Mouse (Mus musculus): ENCODE results near the gene Slc1a5. TPM values are rescaled to one million over a fixed set of nuclear protein-coding genes. Genes with fewer than 3 reads are reported as not detected.

Slc1a5 gene
- polyA plus RNA-seq, 1 experiment from 2014 or later, result 55.8 TPM

GRCm38 (mm10) chr7:16785541-16786083 is 4.5 kb downstream of the Slc1a5 start:
- Histone ChIP-seq H3K36me3 (ENCODE audit: insufficient read depth, low read length) (peaks cover 8% of the 10 kb centered on the region; the same call in 1 of the 2 replicates), H3K9me3 (replicated peaks; ENCODE audit: low read length) (no peaks in the 10 kb centered on the region), H3K4me1 (replicated peaks; ENCODE audit: insufficient read depth, low read length) (peaks cover 21% of the 10 kb centered on the region), H3K27ac (no peak overlapping the region), H3K27me3 (ENCODE audit: insufficient read depth, low read length) (no peaks in the 10 kb centered on the region), H3K9ac (ENCODE audit: low read depth, low read length) (no peak overlapping the region), H3K4me3 (replicated peaks; ENCODE audit: low read depth, low read length) (no peak overlapping the region), H3K4me2 (ENCODE audit: low read length) (no peak overlapping the region)
- 79% methylated on average over 8 of the region's 8 CpGs for WGBS
- DNase-seq (ENCODE audit: low spot score) (no peak), ATAC-seq (replicated peaks; ENCODE audit: low FRiP score, low read depth) (no peak)
- no peak for TF ChIP-seq CTCF (IDR thresholded peaks at IDR 0.05; ENCODE audit: low read depth)

- WGBS, result 58% methylated on average over 5 of the region's 5 CpGs
- H3K27ac ChIP-seq, result no peak overlapping the region
- TF ChIP-seq CTCF (IDR thresholded peaks at IDR 0.05; ENCODE audit: low read depth), result no peak
These were observed 11.2 kb downstream of the Slc1a5 start for GRCm38 (mm10) chr7:16792316-16792715.

DNA sequence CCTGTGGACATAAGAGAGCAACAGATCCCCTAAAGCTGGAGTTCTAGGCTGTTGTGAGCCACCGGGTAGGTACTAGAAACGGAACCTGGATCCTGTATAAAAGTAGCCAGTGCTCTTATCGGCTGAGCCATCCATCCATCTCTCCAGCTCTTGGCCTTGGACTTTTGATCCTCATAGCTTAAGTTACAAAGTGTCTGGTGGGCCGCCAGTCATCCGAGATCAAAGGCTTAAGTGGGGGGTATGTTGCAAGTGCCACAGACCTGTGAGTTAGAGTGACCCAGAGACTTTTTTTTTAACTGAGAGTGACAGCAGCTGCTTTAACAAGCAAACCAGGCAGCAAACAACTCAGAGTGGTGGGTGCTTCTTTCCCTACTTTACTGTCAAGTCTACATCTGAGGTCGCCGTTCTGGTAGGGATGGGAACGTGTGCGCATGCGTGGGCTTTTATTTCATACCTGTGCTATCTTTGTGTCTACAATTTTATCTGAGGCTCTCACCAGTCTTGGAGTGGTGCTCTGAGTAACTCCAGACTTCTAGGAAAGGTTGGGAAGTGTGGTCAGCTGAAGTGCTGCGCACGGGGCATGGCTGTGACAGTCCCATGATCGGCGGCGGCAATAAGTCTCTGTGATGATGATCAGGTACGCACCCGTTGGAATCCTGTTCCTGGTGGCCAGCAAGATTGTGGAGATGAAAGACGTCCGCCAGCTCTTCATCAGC is 12.0 kb downstream of the Slc1a5 start:
- H3K27ac ChIP-seq, result no peak overlapping the region
- H3K4me3 ChIP-seq (replicated peaks; ENCODE audit: low read depth, low read length), result no peak overlapping the region
- 76% methylated on average over 19 of the region's 19 CpGs for WGBS
- no peak for DNase-seq (ENCODE audit: low spot score)
- H3K9ac ChIP-seq (ENCODE audit: low read depth, low read length), result no peak overlapping the region
- peaks cover 32% of the 10 kb centered on the region for H3K36me3 ChIP-seq (ENCODE audit: insufficient read depth, low read length)
- no peak for TF ChIP-seq CTCF (IDR thresholded peaks at IDR 0.05; ENCODE audit: low read depth)
- ATAC-seq (replicated peaks; ENCODE audit: low FRiP score, low read depth), result no peak
- H3K4me2 ChIP-seq (ENCODE audit: low read length), result no peak overlapping the region
- H3K9me3 ChIP-seq (replicated peaks; ENCODE audit: low read length), result no peaks in the 10 kb centered on the region
- no peaks in the 10 kb centered on the region for H3K27me3 ChIP-seq (ENCODE audit: insufficient read depth, low read length)
- H3K4me1 ChIP-seq (replicated peaks; ENCODE audit: insufficient read depth, low read length), result 0 out of 2 replicates have a peak, but pooled peaks cover 4% of the 10 kb centered on the region

More at GRCm38 (mm10) chr7:16792316-16792715, 11.2 kb downstream of the Slc1a5 start:
- Histone ChIP-seq H3K4me2 (ENCODE audit: low read length) (no peak overlapping the region), H3K27me3 (ENCODE audit: insufficient read depth, low read length) (no peaks in the 10 kb centered on the region), H3K4me1 (replicated peaks; ENCODE audit: insufficient read depth, low read length) (0 out of 2 replicates have a peak, but pooled peaks cover 4% of the 10 kb centered on the region), H3K36me3 (ENCODE audit: insufficient read depth, low read length) (peaks cover 29% of the 10 kb centered on the region), H3K4me3 (replicated peaks; ENCODE audit: low read depth, low read length) (no peak overlapping the region), H3K9me3 (replicated peaks; ENCODE audit: low read length) (no peaks in the 10 kb centered on the region), H3K9ac (ENCODE audit: low read depth, low read length) (0 out of 2 replicates have a peak overlapping the region, but pooled peaks have one; percentile 8)
- ATAC-seq (replicated peaks; ENCODE audit: low FRiP score, low read depth) (no peak; the same call in 1 of the 2 replicates), DNase-seq (ENCODE audit: low spot score) (no peak)

DNA sequence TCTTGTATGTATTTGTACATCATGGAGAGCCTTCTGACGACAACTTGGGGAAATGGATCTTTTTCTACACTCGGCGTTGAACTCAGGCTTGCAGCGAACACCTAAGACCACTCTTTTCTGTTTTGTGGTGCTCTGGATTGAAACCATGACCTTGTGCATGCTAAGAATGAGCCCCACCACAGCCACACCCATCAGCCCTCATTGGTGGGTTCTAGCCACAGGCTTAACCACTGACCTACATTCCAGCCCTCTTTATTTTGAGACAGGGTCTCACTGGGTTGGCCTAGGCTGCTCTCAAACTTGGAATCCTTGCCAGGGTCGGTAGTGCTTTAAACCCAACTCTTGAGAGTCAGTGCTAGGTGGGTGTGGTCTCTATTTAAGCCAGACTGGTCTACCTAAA is 13.7 kb downstream of the Slc1a5 start:
- H3K9me3 ChIP-seq (replicated peaks; ENCODE audit: low read length), result no peaks in the 10 kb centered on the region
- peaks cover 31% of the 10 kb centered on the region for H3K36me3 ChIP-seq (ENCODE audit: insufficient read depth, low read length)
- no peak overlapping the region for H3K27ac ChIP-seq
- H3K4me3 ChIP-seq (replicated peaks; ENCODE audit: low read depth, low read length), result no peak overlapping the region
- H3K27me3 ChIP-seq (ENCODE audit: insufficient read depth, low read length), result no peaks in the 10 kb centered on the region
- 0 out of 2 replicates have a peak, but pooled peaks cover 4% of the 10 kb centered on the region for H3K4me1 ChIP-seq (replicated peaks; ENCODE audit: insufficient read depth, low read length)
- H3K9ac ChIP-seq (ENCODE audit: low read depth, low read length), result no peak overlapping the region
- H3K4me2 ChIP-seq (ENCODE audit: low read length), result no peak overlapping the region
- TF ChIP-seq CTCF (IDR thresholded peaks at IDR 0.05; ENCODE audit: low read depth), result no peak
- 93% methylated on average over 5 of the region's 5 CpGs for whole genome bisulfite sequencing
- DNase-seq (ENCODE audit: low spot score), result no peak
- no peak for ATAC-seq (replicated peaks; ENCODE audit: low FRiP score, low read depth)

DNA sequence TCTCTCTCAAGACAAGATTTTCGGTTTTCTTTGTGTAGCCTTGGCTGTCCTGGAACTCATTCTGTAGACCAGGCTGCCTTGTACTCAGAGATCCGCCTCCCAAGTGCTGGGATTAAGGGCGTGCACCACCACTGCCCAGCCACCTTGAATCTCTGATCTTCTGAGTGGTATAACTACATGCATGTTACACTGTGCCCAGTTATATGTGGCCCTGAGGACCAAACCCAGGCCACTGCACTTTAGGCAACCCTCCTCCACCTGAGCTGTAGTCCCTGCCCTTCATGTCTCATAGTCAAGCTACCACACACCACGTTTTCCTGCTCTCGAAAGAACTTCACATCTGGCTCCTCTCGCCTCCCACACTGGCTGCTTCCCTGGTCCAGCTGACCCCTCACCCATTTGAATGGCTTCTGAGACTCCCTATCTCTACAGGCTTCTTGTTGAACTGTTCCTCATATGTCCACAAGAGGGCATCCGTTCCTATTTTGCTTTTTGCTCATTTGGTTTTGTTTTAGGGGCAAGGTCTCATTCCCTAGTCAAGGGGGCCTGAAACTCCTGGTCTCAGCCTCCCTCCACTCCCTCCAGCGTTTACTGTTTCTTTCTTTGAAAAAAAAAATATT is 23.4 kb downstream of the Slc1a5 start:
- Histone ChIP-seq H3K36me3 (ENCODE audit: insufficient read depth, low read length) (peaks cover 7% of the 10 kb centered on the region; the same call in 1 of the 2 replicates), H3K9ac (ENCODE audit: low read depth, low read length) (no peak overlapping the region), H3K27ac (no peak overlapping the region), H3K27me3 (ENCODE audit: insufficient read depth, low read length) (no peaks in the 10 kb centered on the region), H3K4me2 (ENCODE audit: low read length) (no peak overlapping the region), H3K4me1 (replicated peaks; ENCODE audit: insufficient read depth, low read length) (no peaks in the 10 kb centered on the region), H3K4me3 (replicated peaks; ENCODE audit: low read depth, low read length) (no peak overlapping the region), H3K9me3 (replicated peaks; ENCODE audit: low read length) (no peaks in the 10 kb centered on the region)
- DNase-seq (ENCODE audit: low spot score), result peak; percentile 78
- peak; percentile 61 for ATAC-seq (replicated peaks; ENCODE audit: low FRiP score, low read depth)
- WGBS, result 26% methylated on average over 8 of the region's 8 CpGs
- peak; percentile 77 for TF ChIP-seq CTCF (IDR thresholded peaks at IDR 0.05; ENCODE audit: low read depth)

DNA sequence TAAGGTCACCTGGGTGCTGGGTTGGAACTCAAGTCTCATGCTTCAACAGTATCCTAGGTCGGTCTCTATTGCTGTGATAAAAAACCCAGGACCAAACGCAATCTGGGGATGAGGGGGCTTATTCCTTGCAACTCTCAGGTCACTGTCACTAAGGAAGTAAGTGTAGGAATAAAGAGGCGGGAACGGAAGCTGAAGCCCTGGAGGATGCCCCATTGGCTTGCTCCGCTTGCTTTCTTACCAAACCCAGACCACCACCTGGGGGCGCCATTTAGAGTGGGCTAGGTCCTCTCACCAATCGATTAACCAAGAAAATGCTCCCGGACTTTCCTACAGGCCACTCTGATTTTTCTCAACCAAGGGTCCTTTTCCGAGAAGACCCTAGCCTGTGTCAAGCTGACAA is 26.8 kb downstream of the Slc1a5 start:
- DNase-seq (ENCODE audit: low spot score), result no peak
- Histone ChIP-seq H3K9me3 (replicated peaks; ENCODE audit: low read length) (no peaks in the 10 kb centered on the region), H3K9ac (ENCODE audit: low read depth, low read length) (no peak overlapping the region), H3K4me2 (ENCODE audit: low read length) (no peak overlapping the region), H3K4me3 (replicated peaks; ENCODE audit: low read depth, low read length) (no peak overlapping the region), H3K27ac (no peak overlapping the region), H3K4me1 (replicated peaks; ENCODE audit: insufficient read depth, low read length) (peaks cover 10% of the 10 kb centered on the region), H3K36me3 (ENCODE audit: insufficient read depth, low read length) (peaks cover 14% of the 10 kb centered on the region; the same call in 1 of the 2 replicates), H3K27me3 (ENCODE audit: insufficient read depth, low read length) (no peaks in the 10 kb centered on the region)
- WGBS, result 90% methylated on average over 9 of the region's 9 CpGs
- TF ChIP-seq CTCF (IDR thresholded peaks at IDR 0.05; ENCODE audit: low read depth), result no peak; the same call in 1 of the 2 replicates
- ATAC-seq (replicated peaks; ENCODE audit: low FRiP score, low read depth), result no peak

Measured in kidney, postnatal 0 days (tissue).